Mouse (Mus musculus): ENCODE data around the gene Tor3a. TPM values are rescaled to one million over a fixed set of nuclear protein-coding genes. Genes with fewer than 3 reads are reported as not detected.

The Tor3a gene
- total and polyA plus RNA-seq, 2 experiments from 2014 or later, result 4.4 to 4.5 TPM

- no peak for ATAC-seq
- 63% methylated on average over 9 of the region's 9 CpGs for WGBS
These were observed 5.4 kb upstream of the Tor3a start for GRCm38 (mm10) chr1:156679599-156679998.

GRCm38 (mm10) chr1:156677230-156677629, 3.1 kb upstream of the Tor3a start:
- whole genome bisulfite sequencing, result 68% methylated on average over 3 of the region's 3 CpGs
- H3K36me3 ChIP-seq (ENCODE audit: insufficient read depth), result peaks cover 12% of the 10 kb centered on the region
- H3K4me3 ChIP-seq (ENCODE audit: low read depth, low read length), result no peak overlapping the region
- no peaks in the 10 kb centered on the region for H3K4me1 ChIP-seq (ENCODE audit: insufficient read depth)
- 0 out of 2 replicates have a peak, but pooled peaks cover 3% of the 10 kb centered on the region for H3K27me3 ChIP-seq (ENCODE audit: insufficient read depth, low read length)
- H3K9me3 ChIP-seq (ENCODE audit: low read length), result no peaks in the 10 kb centered on the region
- ATAC-seq, result no peak
- no peak for DNase-seq
- no peak overlapping the region for H3K9ac ChIP-seq
- TF ChIP-seq CTCF (IDR thresholded peaks at IDR 0.05; ENCODE audit: low read depth), result no peak
- no peak overlapping the region for H3K27ac ChIP-seq (ENCODE audit: low read depth, low read length)
- H3K4me2 ChIP-seq (ENCODE audit: low read depth), result no peak overlapping the region

More at GRCm38 (mm10) chr1:156679599-156679998, 5.4 kb upstream of the Tor3a start:
- H3K4me3 ChIP-seq (ENCODE audit: low read depth, low read length), result no peak overlapping the region
- H3K4me2 ChIP-seq (ENCODE audit: low read depth), result no peak overlapping the region
- DNase-seq, result no peak
- peaks cover 25% of the 10 kb centered on the region for H3K36me3 ChIP-seq (ENCODE audit: insufficient read depth)
- no peaks in the 10 kb centered on the region for H3K4me1 ChIP-seq (ENCODE audit: insufficient read depth)
- H3K27ac ChIP-seq (ENCODE audit: low read depth, low read length), result no peak overlapping the region
- 0 out of 2 replicates have a peak, but pooled peaks cover under 1% of the 10 kb centered on the region for H3K27me3 ChIP-seq (ENCODE audit: insufficient read depth, low read length)
- no peak overlapping the region for H3K9ac ChIP-seq
- no peak for TF ChIP-seq CTCF (IDR thresholded peaks at IDR 0.05; ENCODE audit: low read depth)
- H3K9me3 ChIP-seq (ENCODE audit: low read length), result no peaks in the 10 kb centered on the region

GRCm38 (mm10) chr1:156676596-156676995, 2.4 kb upstream of the Tor3a start:
- TF ChIP-seq CTCF (IDR thresholded peaks at IDR 0.05; ENCODE audit: low read depth), result no peak
- WGBS, result 69% methylated on average over 5 of the region's 5 CpGs
- DNase-seq, result no peak

DNA sequence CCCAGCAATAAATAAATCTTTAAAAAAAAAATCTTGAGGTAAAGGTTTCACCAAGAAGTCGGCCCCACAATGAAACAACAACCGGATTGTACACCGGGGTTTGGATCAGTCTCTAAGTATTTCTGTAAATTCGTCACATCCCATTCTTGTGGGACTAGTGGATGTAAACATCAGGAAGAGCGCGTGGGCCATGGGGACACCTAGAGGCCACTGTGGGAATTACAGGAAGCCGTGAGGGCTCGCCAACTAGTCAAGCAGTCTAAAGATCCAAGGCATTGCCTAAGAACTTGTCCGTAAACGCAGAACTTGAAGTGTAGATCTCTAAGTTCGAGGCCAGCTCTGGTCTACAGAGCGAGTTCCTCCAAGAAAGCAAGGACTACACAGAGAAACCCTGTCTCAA, 2.0 kb upstream of the Tor3a start:
- Histone ChIP-seq H3K9ac (no peak overlapping the region), H3K36me3 (ENCODE audit: insufficient read depth) (peaks cover 10% of the 10 kb centered on the region), H3K9me3 (ENCODE audit: low read length) (no peaks in the 10 kb centered on the region), H3K4me2 (ENCODE audit: low read depth) (no peak overlapping the region), H3K27ac (ENCODE audit: low read depth, low read length) (no peak overlapping the region), H3K27me3 (ENCODE audit: insufficient read depth, low read length) (0 out of 2 replicates have a peak, but pooled peaks cover 3% of the 10 kb centered on the region), H3K4me3 (ENCODE audit: low read depth, low read length) (no peak overlapping the region), H3K4me1 (ENCODE audit: insufficient read depth) (no peaks in the 10 kb centered on the region)
- DNase-seq (peak; percentile 71), ATAC-seq (no peak)
- peak; percentile 80 for TF ChIP-seq CTCF (IDR thresholded peaks at IDR 0.05; ENCODE audit: low read depth)
- WGBS, result 40% methylated on average over 12 of the region's 12 CpGs

More at GRCm38 (mm10) chr1:156676596-156676995, 2.4 kb upstream of the Tor3a start:
- Histone ChIP-seq H3K9me3 (ENCODE audit: low read length) (no peaks in the 10 kb centered on the region), H3K4me1 (ENCODE audit: insufficient read depth) (no peaks in the 10 kb centered on the region), H3K4me2 (ENCODE audit: low read depth) (no peak overlapping the region), H3K36me3 (ENCODE audit: insufficient read depth) (peaks cover 12% of the 10 kb centered on the region), H3K27me3 (ENCODE audit: insufficient read depth, low read length) (0 out of 2 replicates have a peak, but pooled peaks cover 3% of the 10 kb centered on the region), H3K9ac (no peak overlapping the region), H3K27ac (ENCODE audit: low read depth, low read length) (no peak overlapping the region), H3K4me3 (ENCODE audit: low read depth, low read length) (no peak overlapping the region)
- no peak for ATAC-seq

GRCm38 (mm10) chr1:156673476-156674194, 521 bp downstream of the Tor3a start:
- H3K27me3 ChIP-seq (ENCODE audit: insufficient read depth, low read length), result 0 out of 2 replicates have a peak, but pooled peaks cover 3% of the 10 kb centered on the region
- TF ChIP-seq CTCF (IDR thresholded peaks at IDR 0.05; ENCODE audit: low read depth), result no peak
- H3K4me3 ChIP-seq (ENCODE audit: low read depth, low read length), result peak overlapping the region; percentile 48
- ATAC-seq (peak; percentile 34), DNase-seq (peak; percentile 14)
- peak overlapping the region; percentile 92 for H3K4me2 ChIP-seq (ENCODE audit: low read depth)
- H3K9ac ChIP-seq, result peak overlapping the region; percentile 53
- no peaks in the 10 kb centered on the region for H3K4me1 ChIP-seq (ENCODE audit: insufficient read depth)
- no peaks in the 10 kb centered on the region for H3K9me3 ChIP-seq (ENCODE audit: low read length)
- H3K36me3 ChIP-seq (ENCODE audit: insufficient read depth), result no peaks in the 10 kb centered on the region
- 0 out of 2 replicates have a peak overlapping the region, but pooled peaks have one; percentile 35 for H3K27ac ChIP-seq (ENCODE audit: low read depth, low read length)
- WGBS, result 4% methylated on average over 29 of the region's 29 CpGs

DNA sequence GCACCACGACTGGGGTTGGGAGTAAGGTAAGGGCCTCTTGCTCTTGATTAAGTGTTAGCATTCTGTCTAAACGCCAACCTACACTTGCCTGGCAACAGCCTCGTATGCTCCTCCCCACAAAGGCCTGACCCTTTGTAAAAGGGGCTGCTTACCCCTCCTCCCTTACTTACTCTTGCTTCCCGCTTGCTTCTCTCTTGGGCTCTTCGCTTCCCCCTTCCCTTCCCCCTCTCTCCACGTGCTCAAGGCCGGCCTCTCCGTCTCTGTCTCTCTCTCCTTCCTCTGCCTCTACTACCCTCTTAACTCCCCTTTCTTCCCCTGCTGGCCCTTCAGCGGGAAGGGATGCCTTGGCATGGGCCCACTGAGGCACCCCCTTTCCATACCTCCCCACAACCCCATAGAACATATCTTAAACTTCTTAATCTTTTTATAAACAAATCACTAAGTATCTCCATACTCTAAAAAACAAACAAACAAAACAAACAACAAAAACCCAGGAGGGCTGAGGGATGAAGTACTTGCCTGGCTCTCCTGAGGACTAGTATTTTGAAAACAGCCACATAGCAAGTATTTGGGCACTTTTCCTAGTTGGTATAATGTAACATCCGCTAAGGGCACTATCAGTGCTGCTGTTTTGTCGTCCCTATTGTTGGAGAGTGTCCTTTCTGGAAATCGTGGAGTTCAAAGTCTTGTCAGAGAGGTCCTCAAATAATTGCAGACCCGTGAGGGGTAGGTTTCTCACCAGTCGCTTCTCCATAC, 1.3 kb downstream of the Tor3a start:
- Histone ChIP-seq H3K9me3 (ENCODE audit: low read length) (no peaks in the 10 kb centered on the region), H3K27me3 (ENCODE audit: insufficient read depth, low read length) (0 out of 2 replicates have a peak, but pooled peaks cover 3% of the 10 kb centered on the region), H3K27ac (ENCODE audit: low read depth, low read length) (no peak overlapping the region), H3K36me3 (ENCODE audit: insufficient read depth) (no peaks in the 10 kb centered on the region), H3K4me3 (ENCODE audit: low read depth, low read length) (peak overlapping the region; percentile 48), H3K4me1 (ENCODE audit: insufficient read depth) (no peaks in the 10 kb centered on the region), H3K9ac (no peak overlapping the region), H3K4me2 (ENCODE audit: low read depth) (peak overlapping the region; percentile 92)
- DNase-seq (no peak), ATAC-seq (no peak)
- 9% methylated on average over 14 of the region's 14 CpGs for WGBS
- TF ChIP-seq CTCF (IDR thresholded peaks at IDR 0.05; ENCODE audit: low read depth), result no peak

- 96% methylated on average over 3 of the region's 3 CpGs for WGBS
- H3K27me3 ChIP-seq (ENCODE audit: insufficient read depth, low read length), result 0 out of 2 replicates have a peak, but pooled peaks cover 3% of the 10 kb centered on the region
- H3K4me3 ChIP-seq (ENCODE audit: low read depth, low read length), result no peak overlapping the region
- TF ChIP-seq CTCF (IDR thresholded peaks at IDR 0.05; ENCODE audit: low read depth), result no peak
- H3K4me2 ChIP-seq (ENCODE audit: low read depth), result no peak overlapping the region
- no peaks in the 10 kb centered on the region for H3K36me3 ChIP-seq (ENCODE audit: insufficient read depth)
- H3K4me1 ChIP-seq (ENCODE audit: insufficient read depth), result no peaks in the 10 kb centered on the region
- DNase-seq (no peak), ATAC-seq (no peak)
- no peak overlapping the region for H3K27ac ChIP-seq (ENCODE audit: low read depth, low read length)
- no peak overlapping the region for H3K9ac ChIP-seq
- no peaks in the 10 kb centered on the region for H3K9me3 ChIP-seq (ENCODE audit: low read length)
These were observed 2.2 kb downstream of the Tor3a start for GRCm38 (mm10) chr1:156671921-156672320.
